Mouse (Mus musculus) gonadal fat pad, adult 2 months (tissue): ENCODE results near the gene 1700034I23Rik. TPM values are rescaled to one million over a fixed set of nuclear protein-coding genes. Genes with fewer than 3 reads are reported as not detected.
"Not testable (repeated sequence)": the region's sequence is repeated elsewhere in the genome, so short reads cannot be mapped to it uniquely, and the experiment has no call there.

Experiments
- DNase-seq: peaks from one replicate; pipeline ENCODE4 v3.0.0-alpha.2; 2012; ENCODE audit warnings: low read depth
- polyA plus RNA-seq: library from polyadenylated mRNA; depleted of rRNA; stranded (reverse); fragments of >200 nt; gene quantifications from 2 replicates; pipeline ENCODE4 v1.2.3, GENCODE M21; 2012; rRNA removed

Gene 1700034I23Rik
- 0.72 and 0.77 TPM in 2 replicates for polyA plus RNA-seq

DNA sequence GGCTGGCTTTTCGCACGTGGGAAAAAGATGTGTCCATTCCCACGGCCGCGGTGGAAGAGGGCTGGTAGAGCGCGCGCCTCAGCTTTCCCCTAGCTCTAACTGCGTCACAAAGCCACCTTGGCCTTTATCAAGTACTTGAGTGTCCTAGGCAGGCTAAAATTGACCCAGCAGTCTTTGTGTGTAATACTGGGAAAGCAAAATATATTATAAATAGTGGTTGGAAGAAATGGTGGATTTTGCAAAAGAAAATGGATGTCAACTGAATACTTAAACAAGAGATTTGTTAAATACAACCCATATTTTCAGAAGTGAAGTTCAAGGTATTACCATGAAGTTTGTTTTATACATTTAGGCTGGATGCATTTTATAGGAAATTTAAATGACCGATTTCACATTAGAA is at the start of gene 1700034I23Rik:
Gene 1700034I23Rik (minus strand): TSS at position 101 of the 400 bp plus-strand sequence.
- DNase-seq = not testable (repeated sequence)

DNA sequence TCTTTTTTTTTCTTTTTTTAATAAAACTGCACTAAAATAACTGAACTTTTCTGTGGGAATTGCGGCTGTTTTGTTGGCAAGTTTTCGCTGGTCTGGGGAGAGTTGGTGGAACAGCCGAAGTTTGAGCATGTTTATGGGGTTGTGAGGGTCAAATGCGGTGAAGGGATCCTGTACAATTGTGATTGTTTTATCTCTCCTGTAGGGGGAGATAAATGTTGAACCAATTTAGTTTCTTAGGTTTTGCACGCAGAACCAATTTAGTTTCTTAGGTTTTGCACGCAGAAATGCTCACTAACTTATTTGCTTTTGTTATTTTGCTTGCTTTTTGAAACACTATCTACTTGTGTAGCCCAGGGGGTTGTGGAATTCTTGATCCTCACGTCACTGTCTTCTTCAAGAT is 49.0 kb upstream of the 1700034I23Rik start:
- DNase-seq = no peak

DNA sequence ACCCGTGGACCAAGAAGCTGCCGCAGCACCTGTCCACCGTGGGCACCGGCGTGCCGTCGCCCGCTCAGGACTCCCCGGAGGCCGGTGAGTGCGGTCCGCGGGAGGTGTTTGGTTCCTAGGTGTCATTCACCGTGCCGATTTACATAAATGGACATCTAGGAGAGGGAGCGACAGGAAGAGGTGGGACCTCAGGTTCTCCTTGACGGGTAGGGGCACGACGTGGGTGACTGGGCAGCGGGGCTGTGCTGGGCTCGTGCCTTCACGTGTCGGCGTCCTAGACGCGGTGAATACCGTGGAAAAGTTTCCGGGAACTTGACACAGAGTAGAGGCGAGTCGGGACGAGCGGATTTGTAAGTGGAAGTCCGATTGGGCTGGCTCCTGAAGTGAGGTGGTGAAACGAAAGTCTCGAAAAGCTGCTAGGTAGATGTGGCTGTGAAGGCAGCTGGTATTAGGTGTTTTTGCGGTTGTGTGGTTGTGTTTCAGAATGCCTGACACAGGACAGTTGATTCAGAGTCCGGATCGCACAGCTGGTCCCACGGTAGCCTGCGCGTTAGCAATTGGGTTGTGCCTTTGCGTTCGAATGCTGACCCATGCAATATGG is 48.4 kb upstream of the 1700034I23Rik start:
- DNase-seq = no peak

DNA sequence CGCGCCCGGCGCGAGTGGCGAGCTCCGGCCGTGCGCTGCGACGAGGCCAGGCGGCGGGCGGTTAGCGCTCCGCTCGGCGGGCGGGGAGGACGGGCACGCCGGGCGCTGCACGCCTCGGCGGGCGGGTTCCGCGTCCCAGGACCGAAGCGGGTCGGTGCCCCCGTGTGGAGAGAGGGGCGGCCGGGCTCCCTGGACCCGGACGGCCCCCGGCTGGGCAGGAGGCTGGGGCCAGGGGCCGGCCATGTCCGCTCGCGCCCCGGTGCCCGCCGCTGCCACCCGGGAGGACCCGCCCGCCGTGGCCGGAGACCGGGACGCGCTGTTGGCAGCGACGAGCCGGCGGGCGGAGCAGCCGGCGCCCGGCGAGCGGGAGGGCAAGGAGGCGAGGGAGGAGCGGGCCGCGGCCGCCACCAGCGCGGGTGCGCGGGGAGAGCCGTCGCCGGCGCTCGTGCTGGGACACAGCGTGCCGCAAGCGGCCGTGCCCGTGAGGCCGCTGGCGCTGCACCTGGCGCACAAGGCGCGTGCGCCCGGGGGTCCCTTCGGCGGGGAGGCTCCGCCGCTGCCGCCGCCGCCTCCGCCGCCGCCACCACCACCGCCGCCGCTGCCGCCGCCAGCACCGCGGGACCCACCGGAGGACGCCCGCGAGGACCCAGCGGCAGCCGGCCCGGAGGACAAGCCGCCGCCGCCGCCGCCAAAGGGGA is 47.7 kb upstream of the 1700034I23Rik start:
- no peak for DNase-seq

DNA sequence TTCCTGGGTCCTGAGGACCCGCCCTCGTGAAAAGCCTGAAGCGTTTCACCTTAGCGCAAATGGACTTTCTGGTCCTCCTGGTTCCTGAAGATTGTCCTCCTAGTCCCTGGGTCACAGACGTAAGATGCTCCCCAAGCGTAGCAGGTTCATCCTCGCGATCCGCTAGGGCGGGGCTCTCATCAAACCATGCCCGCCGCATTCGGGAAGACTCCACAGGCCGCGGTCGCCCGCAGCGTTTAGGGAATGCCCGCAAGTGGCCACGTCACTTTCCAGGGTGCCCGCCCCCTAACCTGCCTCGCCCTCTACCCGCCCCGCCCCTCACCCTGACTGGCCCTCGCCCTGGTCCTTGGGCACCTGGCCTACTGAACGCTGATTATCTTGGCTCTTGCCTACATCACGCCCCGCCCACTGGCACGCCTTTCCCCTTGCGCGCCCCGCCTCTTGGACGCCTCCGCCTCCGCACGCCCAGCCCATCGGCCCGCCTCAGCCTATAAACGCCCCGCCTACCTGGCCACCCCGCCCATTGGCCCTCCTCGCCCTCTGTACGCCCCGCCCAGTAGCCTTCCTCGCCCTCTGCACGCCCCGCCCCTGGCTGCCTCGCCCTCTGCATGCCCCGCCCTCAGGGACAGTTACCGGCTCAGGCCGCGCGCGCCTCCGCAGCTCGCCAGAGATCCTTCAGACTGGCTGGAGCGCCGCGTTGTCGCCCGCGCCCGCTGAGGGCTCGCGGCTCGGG is 47.0 kb upstream of the 1700034I23Rik start, which contains the start of gene Larp1b:
Gene Larp1b (plus strand): TSS at position 659 of the 733 bp plus-strand sequence.
- no peak for DNase-seq

DNA sequence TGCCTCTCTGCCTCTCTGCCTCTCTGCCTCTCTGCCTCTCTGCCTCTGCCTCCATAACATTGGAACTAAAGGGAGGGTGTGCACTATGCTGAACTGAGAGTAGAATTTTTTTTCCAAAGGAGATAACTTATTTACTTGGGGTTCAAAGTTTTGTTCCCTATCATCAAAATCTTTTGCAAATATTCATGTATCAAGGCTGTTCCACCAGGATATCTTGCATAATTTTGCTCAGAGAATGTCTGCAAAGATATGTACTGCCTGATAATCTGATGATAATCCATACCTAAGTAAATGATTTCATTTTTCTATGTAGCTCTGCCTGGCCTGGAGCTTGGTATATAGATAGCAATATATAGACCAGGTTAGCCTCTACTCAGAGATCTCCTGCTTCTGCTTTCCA is 36.7 kb upstream of the 1700034I23Rik start:
- DNase-seq = no peak

DNA sequence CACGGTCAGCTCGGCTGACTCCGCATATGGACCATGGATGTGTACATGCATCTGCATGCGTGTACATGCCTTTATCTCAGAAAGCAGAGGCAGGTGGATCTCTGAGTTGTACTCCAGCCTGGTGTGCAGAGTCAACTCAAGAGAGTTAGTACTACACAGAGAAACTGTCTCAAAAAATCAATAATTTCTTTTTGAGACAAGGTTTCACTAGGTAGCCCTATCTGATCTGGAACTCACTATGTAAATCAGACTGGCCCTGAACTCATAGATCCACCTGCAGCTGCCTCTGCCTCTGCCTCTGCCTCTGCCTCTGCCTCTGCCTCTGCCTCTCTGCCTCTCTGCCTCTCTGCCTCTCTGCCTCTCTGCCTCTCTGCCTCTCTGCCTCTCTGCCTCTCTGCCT is 36.2 kb upstream of the 1700034I23Rik start:
- DNase-seq = no peak

DNA sequence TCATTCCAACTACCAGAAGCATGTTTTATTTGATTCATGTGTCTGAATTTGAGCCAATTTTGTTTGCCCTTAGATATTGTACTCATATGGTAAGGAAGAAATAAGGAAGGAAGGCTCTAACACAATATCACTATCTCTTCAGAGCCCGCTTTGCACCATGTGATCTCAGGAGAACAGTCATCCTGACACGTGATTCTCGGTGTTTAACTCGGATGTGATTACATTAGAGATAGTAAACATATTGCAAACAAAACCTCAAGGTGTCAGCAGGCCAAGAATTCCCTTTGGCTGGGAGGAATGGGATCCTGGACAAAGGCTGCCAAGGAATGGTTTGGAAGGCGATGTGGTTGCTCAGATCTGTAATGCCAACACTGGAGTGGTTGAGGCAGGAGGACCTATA is 35.8 kb upstream of the 1700034I23Rik start:
- no peak for DNase-seq

DNA sequence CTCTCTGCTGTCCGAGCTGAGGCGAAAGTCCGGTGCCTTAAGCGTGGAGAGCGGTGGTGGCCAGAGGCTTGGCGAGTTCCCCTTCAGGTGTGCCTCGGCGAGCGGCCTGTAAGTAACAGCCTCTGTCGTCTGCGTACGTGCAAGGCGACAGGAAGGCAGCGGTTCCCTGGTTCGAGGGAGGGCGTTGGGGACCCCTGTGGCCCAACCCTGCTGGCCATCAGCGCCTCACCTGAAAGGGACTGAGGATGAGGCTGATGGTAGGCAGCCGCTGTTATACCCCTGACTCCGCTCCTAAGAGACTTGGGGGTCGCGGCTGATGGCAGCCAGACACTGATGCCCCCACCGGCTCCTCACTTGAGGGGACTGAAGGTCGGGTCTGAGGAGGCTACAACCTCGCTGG is 8.0 kb downstream of the 1700034I23Rik start:
- not testable (repeated sequence) for DNase-seq

DNA sequence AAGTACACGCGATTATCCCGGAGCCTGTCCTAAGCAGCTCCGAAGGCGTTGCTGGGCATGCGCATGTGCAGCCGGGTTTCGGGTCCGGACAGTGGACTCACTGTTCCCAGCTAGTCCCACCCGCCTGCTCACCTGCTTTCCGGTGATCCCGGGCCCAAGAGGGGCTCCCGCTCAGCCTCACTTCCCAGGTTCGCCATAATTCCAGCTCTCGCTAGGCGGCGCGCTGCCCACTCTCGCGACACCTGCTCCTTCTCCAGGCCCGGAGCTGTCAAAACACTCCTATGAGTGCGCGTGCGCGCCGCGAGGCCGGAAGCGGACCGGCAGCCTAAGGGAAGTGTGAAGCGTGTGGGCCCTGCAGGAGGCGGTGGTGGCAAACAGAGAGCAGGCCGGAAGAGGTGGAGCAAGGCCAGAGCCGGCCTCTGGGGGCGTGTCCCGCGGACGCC is 8.5 kb downstream of the 1700034I23Rik start:
- DNase-seq = peak; percentile 63

DNA sequence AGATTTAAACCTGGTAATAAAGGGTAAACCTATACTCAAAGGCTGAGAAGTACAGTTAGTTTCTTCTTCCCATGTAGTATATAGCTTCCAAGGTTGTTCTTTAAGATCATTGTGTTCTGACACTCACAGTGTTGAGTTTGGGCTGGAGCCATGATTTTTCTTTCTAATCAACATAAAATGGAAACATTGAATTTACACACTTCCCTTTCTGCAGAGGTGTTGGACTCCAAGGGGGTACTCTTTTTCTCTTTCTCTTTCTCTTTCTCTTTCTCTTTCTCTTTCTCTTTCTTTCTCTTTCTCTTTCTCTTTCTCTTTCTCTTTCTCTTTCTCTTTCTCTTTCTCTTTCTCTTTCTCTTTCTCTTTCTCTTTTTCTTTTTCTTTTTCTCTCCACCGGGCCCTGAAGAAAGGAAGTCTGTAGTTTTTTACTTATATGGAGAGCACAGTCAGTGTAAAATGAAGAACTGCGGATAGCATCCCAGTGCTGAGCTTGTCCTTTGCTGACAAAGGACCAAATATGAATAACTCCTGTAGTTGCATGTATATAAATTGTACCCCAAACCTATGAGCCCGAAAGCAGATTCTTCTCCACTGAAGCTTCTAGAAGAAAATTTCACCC is 49.1 kb downstream of the 1700034I23Rik start:
- DNase-seq = not testable (repeated sequence)

Other genes starting within 250 kb of the 1700034I23Rik start
- 0.15 and 0.27 TPM in 2 replicates for gene Slc25a31, start 193.7 kb downstream of the 1700034I23Rik start, polyA plus RNA-seq
- gene Hspa4l, start 158.0 kb downstream of the 1700034I23Rik start, polyA plus RNA-seq = 4.5 and 6.8 TPM in 2 replicates
- 2.5 and 2.7 TPM in 2 replicates for gene Plk4, start 102.5 kb downstream of the 1700034I23Rik start, polyA plus RNA-seq
- 5.1 and 11.4 TPM in 2 replicates for gene Mfsd8, start 55.7 kb downstream of the 1700034I23Rik start, polyA plus RNA-seq
- 3.5 and 3.8 TPM in 2 replicates for gene Abhd18, start 55.6 kb downstream of the 1700034I23Rik start, polyA plus RNA-seq
- 11.7 and 12.3 TPM in 2 replicates for gene Larp1b, start 47.3 kb upstream of the 1700034I23Rik start, polyA plus RNA-seq
- gene Pgrmc2, start 180.5 kb upstream of the 1700034I23Rik start, polyA plus RNA-seq = 19.9 and 24.5 TPM in 2 replicates